Mouse (Mus musculus) ES-Bruce4 (cell line): ENCODE measurements at regions not wholly inside any gene's neighbourhood (a gene's known extent, or its start where the extent isn't known, plus 50 kb on each side); places are given as distances from the start of the nearest gene placed in this dataset.

Source experiments
- H3K27ac ChIP-seq: 2 replicates; pipeline ENCODE4 v1.5.1; 2012; ENCODE audit warnings: low read length, inconsistent platforms; ENCODE audit not compliant: insufficient read depth
- H3K27me3 ChIP-seq: 2 replicates; pipeline ENCODE4 v1.6.1; 2012; ENCODE audit warnings: mild to moderate bottlenecking, low read length, inconsistent platforms; ENCODE audit not compliant: control insufficient read depth, poor library complexity, insufficient read depth, severe bottlenecking
- H3K36me3 ChIP-seq: 2 replicates; pipeline ENCODE4 v1.6.1; 2012; ENCODE audit warnings: inconsistent platforms, mild to moderate bottlenecking, low read length, moderate library complexity; ENCODE audit not compliant: control insufficient read depth, poor library complexity, insufficient read depth, severe bottlenecking
- H3K4me1 ChIP-seq: one replicate; pipeline ENCODE4 v1.8.1; 2011; ENCODE audit warnings: low read length; ENCODE audit not compliant: control insufficient read depth, insufficient read depth
- H3K4me3 ChIP-seq: 2 replicates; pipeline ENCODE4 v1.5.1; 2011; ENCODE audit warnings: low read depth, mild to moderate bottlenecking, low read length
- H3K9ac ChIP-seq: 2 replicates; pipeline ENCODE4 v1.6.1; 2012; ENCODE audit warnings: low read depth, mild to moderate bottlenecking, inconsistent platforms; ENCODE audit not compliant: poor library complexity, severe bottlenecking
- H3K9me3 ChIP-seq: replicated peaks from 2 replicates; pipeline ENCODE4 v1.6.1; 2012; ENCODE audit warnings: mild to moderate bottlenecking, low read length, inconsistent platforms; ENCODE audit not compliant: control insufficient read depth, poor library complexity, insufficient read depth, severe bottlenecking
- CTCF ChIP-seq: IDR thresholded peaks from one replicate; pipeline ENCODE4 v1.8.1; 2011; ENCODE audit warnings: low read depth, low read length
- EP300 ChIP-seq: IDR thresholded peaks from 2 replicates; pipeline ENCODE4 v1.6.1; 2011; ENCODE audit warnings: low read depth, low read length; ENCODE audit not compliant: insufficient read depth
- POLR2A ChIP-seq: IDR thresholded peaks from one replicate; pipeline ENCODE4 v1.8.1; 2011; ENCODE audit warnings: low read length; ENCODE audit not compliant: insufficient read depth

- no peak overlapping the region for H3K9ac ChIP-seq
- H3K27ac ChIP-seq: no peak overlapping the region
- no peaks in the 10 kb centered on the region for H3K9me3 ChIP-seq
- TF ChIP-seq POLR2A (no peak), EP300 (no peak), CTCF (no peak)
- no peaks in the 10 kb centered on the region for H3K4me1 ChIP-seq
- H3K36me3 ChIP-seq: no peaks in the 10 kb centered on the region
- H3K4me3 ChIP-seq: no peak overlapping the region
- no peaks in the 10 kb centered on the region for H3K27me3 ChIP-seq
These were observed 166.9 kb upstream of the Ift57 start for GRCm38 (mm10) chr16:49532071-49532686.

GRCm38 (mm10) chr16:49533498-49533998 lies 165.5 kb upstream of the Ift57 start:
- no peaks in the 10 kb centered on the region for H3K27me3 ChIP-seq
- no peak overlapping the region for H3K9ac ChIP-seq
- no peaks in the 10 kb centered on the region for H3K36me3 ChIP-seq
- TF ChIP-seq POLR2A (no peak), CTCF (no peak), EP300 (no peak)
- no peaks in the 10 kb centered on the region for H3K9me3 ChIP-seq
- no peak overlapping the region for H3K4me3 ChIP-seq
- no peak overlapping the region for H3K27ac ChIP-seq
- H3K4me1 ChIP-seq: no peaks in the 10 kb centered on the region

GRCm38 (mm10) chr16:49550231-49550630 lies 148.8 kb upstream of the Ift57 start:
- TF ChIP-seq EP300 (no peak), POLR2A (no peak), CTCF (no peak)
- H3K4me3 ChIP-seq: no peak overlapping the region

GRCm38 (mm10) chr16:49570031-49570430 lies 129.0 kb upstream of the Ift57 start:
- no peak overlapping the region for H3K9ac ChIP-seq

More at GRCm38 (mm10) chr16:49550231-49550630, 148.8 kb upstream of the Ift57 start:
- no peaks in the 10 kb centered on the region for H3K4me1 ChIP-seq
- no peak overlapping the region for H3K27ac ChIP-seq
- H3K36me3 ChIP-seq: no peaks in the 10 kb centered on the region
- H3K9me3 ChIP-seq: no peaks in the 10 kb centered on the region
- H3K27me3 ChIP-seq: no peaks in the 10 kb centered on the region
- no peak overlapping the region for H3K9ac ChIP-seq

GRCm38 (mm10) chr16:49572485-49573170 lies 126.4 kb upstream of the Ift57 start:
- Histone ChIP-seq H3K27me3 (no peaks in the 10 kb centered on the region), H3K4me1 (no peaks in the 10 kb centered on the region), H3K27ac (no peak overlapping the region), H3K9me3 (no peaks in the 10 kb centered on the region), H3K9ac (no peak overlapping the region), H3K4me3 (no peak overlapping the region), H3K36me3 (no peaks in the 10 kb centered on the region)
- TF ChIP-seq CTCF (no peak), EP300 (no peak), POLR2A (no peak)

More at GRCm38 (mm10) chr16:49570031-49570430, 129.0 kb upstream of the Ift57 start:
- H3K27ac ChIP-seq: no peak overlapping the region
- H3K9me3 ChIP-seq: no peaks in the 10 kb centered on the region
- H3K27me3 ChIP-seq: no peaks in the 10 kb centered on the region
- no peaks in the 10 kb centered on the region for H3K4me1 ChIP-seq
- H3K36me3 ChIP-seq: no peaks in the 10 kb centered on the region
- no peak overlapping the region for H3K4me3 ChIP-seq
- TF ChIP-seq CTCF (no peak), EP300 (no peak), POLR2A (no peak)

- Histone ChIP-seq H3K4me1 (no peaks in the 10 kb centered on the region), H3K4me3 (no peak overlapping the region), H3K27ac (no peak overlapping the region), H3K9me3 (no peaks in the 10 kb centered on the region), H3K27me3 (no peaks in the 10 kb centered on the region), H3K9ac (no peak overlapping the region), H3K36me3 (no peaks in the 10 kb centered on the region)
- no peak for TF ChIP-seq CTCF
- no peak for TF ChIP-seq POLR2A
- TF ChIP-seq EP300: no peak
These were observed 125.9 kb upstream of the Ift57 start for GRCm38 (mm10) chr16:49573171-49573517.
